Mouse (Mus musculus) neural tube, embryonic 12.5 days (tissue): ENCODE measurements around the gene Gnptg. TPM values are rescaled to one million over a fixed set of nuclear protein-coding genes. Genes with fewer than 3 reads are reported as not detected.
"Not testable (repeated sequence)": the region's sequence is repeated elsewhere in the genome, so short reads cannot be mapped to it uniquely, and the experiment has no call there.

Experiments
- ATAC-seq: fragments of 200-750 bp; cut with Nextera tagmentation; 2 replicates; pipeline ENCODE4 v1.8.0; 2017; ENCODE audit warnings: low read depth, mild to moderate bottlenecking, moderate TSS enrichment, moderate library complexity; ENCODE audit not compliant: low FRiP score
- H3K27ac ChIP-seq: fragments of 300-500 bp; sonication (generic); 2 replicates; pipeline ENCODE4 v1.5.1; 2016
- H3K27me3 ChIP-seq: fragments of 300-500 bp; sonication (generic); replicated peaks from 2 replicates; pipeline ENCODE4 v1.6.1; 2016; ENCODE audit warnings: mild to moderate bottlenecking
- H3K36me3 ChIP-seq: fragments of 300-500 bp; sonication (generic); 2 replicates; pipeline ENCODE4 v1.6.1; 2016; ENCODE audit warnings: mild to moderate bottlenecking
- H3K4me1 ChIP-seq: fragments of 300-500 bp; sonication (generic); 2 replicates; pipeline ENCODE4 v1.6.1; 2016
- H3K4me2 ChIP-seq: fragments of 300-500 bp; sonication (generic); replicated peaks from 2 replicates; pipeline ENCODE4 v1.6.1; 2016; ENCODE audit warnings: mild to moderate bottlenecking
- H3K4me3 ChIP-seq: fragments of 300-500 bp; sonication (generic); 2 replicates; pipeline ENCODE4 v1.5.1; 2016
- H3K9ac ChIP-seq: fragments of 300-500 bp; sonication (generic); 2 replicates; pipeline ENCODE4 v1.6.1; 2016; ENCODE audit warnings: mild to moderate bottlenecking
- H3K9me3 ChIP-seq: fragments of 300-500 bp; sonication (generic); 2 replicates; pipeline ENCODE4 v1.6.1; 2016; ENCODE audit warnings: mild to moderate bottlenecking
- WGBS: fragments of 180-500 bp; shearing (Covaris S2); methylation state at CpG from one replicate; pipeline ENCODE4 v1.1.7; 2016; 5-methylcytosine and 5-hydroxymethylcytosine counted together
- polyA plus RNA-seq: library from polyadenylated mRNA; unstranded; fragments of >200 nt; fragmentation: Nextera tagmentation; extraction: Ambion mirVana; gene quantifications from 2 replicates; pipeline ENCODE4 v1.2.1, GENCODE M21; 2016

The Gnptg gene
- polyA plus RNA-seq, 1 experiment from 2014 or later, result 71.3 TPM

- peaks cover 36% of the 10 kb centered on the region for H3K36me3 ChIP-seq
- H3K9me3 ChIP-seq, result no peaks in the 10 kb centered on the region
- H3K9ac ChIP-seq, result no peak overlapping the region
- H3K4me2 ChIP-seq, result no peak overlapping the region
- H3K27ac ChIP-seq, result no peak overlapping the region
- no peaks in the 10 kb centered on the region for H3K4me1 ChIP-seq
- H3K27me3 ChIP-seq, result no peaks in the 10 kb centered on the region
- no peak overlapping the region for H3K4me3 ChIP-seq
- 92% methylated on average over 3 of the region's 3 CpGs for WGBS
- no peak for ATAC-seq
These were observed 9.2 kb downstream of the Gnptg start for GRCm38 (mm10) chr17:25230700-25231099.

- 82% methylated on average over 17 of the region's 17 CpGs for WGBS
- H3K4me3 ChIP-seq, H3K4me2 ChIP-seq, H3K27me3 ChIP-seq, ATAC-seq, H3K9me3 ChIP-seq, H3K4me1 ChIP-seq, H3K27ac ChIP-seq, H3K9ac ChIP-seq: not testable (repeated sequence)
- H3K36me3 ChIP-seq, result peaks cover 31% of the 10 kb centered on the region
These were observed 9.8 kb downstream of the Gnptg start for GRCm38 (mm10) chr17:25230014-25230655.

- no peak overlapping the region for H3K9ac ChIP-seq
- H3K4me3 ChIP-seq, result no peak overlapping the region
- no peaks in the 10 kb centered on the region for H3K4me1 ChIP-seq
- H3K27ac ChIP-seq, result no peak overlapping the region
- 90% methylated on average over 5 of the region's 5 CpGs for WGBS
- no peak for ATAC-seq
- no peak overlapping the region for H3K4me2 ChIP-seq
- peaks cover 22% of the 10 kb centered on the region for H3K36me3 ChIP-seq
- no peaks in the 10 kb centered on the region for H3K27me3 ChIP-seq
- no peaks in the 10 kb centered on the region for H3K9me3 ChIP-seq
These were observed 11.9 kb downstream of the Gnptg start for GRCm38 (mm10) chr17:25227991-25228390.

DNA sequence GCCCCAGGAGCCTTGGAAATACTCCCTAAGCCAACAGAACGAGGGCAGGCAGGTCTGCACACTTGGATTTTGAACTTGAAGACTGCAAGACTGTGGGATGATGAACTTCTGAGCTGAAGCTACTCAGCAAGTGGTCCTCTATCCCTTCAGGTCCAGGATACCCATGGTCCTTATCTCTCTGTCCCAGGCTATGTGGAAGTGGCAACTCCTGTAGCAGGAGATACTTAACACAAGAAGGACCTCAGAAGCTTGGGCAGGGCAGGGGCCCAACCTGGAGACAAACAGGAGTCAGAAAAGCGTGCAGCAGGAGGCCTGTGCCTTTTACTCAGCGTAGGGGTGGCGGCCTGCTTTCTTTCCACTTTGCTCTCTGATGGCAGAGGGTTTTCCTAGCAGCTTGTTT, 14.3 kb downstream of the Gnptg start:
- WGBS, result 86% methylated on average over 4 of the region's 4 CpGs
- peaks cover 15% of the 10 kb centered on the region for H3K36me3 ChIP-seq
- no peaks in the 10 kb centered on the region for H3K9me3 ChIP-seq
- no peak overlapping the region for H3K4me2 ChIP-seq
- no peak overlapping the region for H3K27ac ChIP-seq
- no peak for ATAC-seq
- H3K27me3 ChIP-seq, result no peaks in the 10 kb centered on the region
- H3K4me1 ChIP-seq, result peaks cover 11% of the 10 kb centered on the region; the same call in 1 of the 2 replicates
- no peak overlapping the region for H3K9ac ChIP-seq
- H3K4me3 ChIP-seq, result no peak overlapping the region

DNA sequence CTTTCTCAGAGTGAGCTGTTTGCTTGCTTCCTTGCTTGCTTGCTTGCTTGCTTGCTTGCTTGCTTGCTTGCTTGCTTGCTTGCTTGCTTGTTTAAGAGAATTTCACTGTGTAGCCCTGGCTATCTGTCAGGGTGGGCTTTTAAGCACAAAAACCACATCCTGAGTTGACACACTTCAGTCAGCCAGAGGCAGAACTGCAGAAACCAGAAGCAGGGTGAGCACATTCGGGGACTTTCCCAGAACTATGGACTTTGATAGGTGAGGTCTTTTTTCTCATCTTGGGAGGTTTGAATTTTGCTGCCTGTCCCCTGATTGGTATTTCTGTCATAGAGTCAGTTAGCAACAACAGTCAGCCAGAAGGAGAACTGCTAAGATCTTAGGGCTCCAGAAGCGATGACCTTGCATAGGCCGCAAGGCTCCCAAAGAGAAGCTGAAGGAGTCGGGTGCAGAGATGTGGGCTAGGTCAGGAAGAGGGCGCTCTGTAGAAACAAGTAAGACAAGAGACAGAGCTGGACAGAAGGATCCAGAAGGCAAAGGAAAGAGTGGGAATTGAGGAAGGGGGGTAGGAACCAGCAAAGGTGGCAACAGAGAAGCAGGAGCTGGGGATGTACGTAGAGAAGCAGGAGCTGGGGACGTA, 15.2 kb downstream of the Gnptg start:
- H3K9me3 ChIP-seq, result no peaks in the 10 kb centered on the region
- ATAC-seq, result no peak
- 87% methylated on average over 7 of the region's 7 CpGs for WGBS
- peaks cover 11% of the 10 kb centered on the region; the same call in 1 of the 2 replicates for H3K4me1 ChIP-seq
- H3K27ac ChIP-seq, result no peak overlapping the region
- H3K4me3 ChIP-seq, result no peak overlapping the region
- H3K4me2 ChIP-seq, result no peak overlapping the region
- peaks cover 9% of the 10 kb centered on the region for H3K36me3 ChIP-seq
- no peaks in the 10 kb centered on the region for H3K27me3 ChIP-seq
- no peak overlapping the region for H3K9ac ChIP-seq

DNA sequence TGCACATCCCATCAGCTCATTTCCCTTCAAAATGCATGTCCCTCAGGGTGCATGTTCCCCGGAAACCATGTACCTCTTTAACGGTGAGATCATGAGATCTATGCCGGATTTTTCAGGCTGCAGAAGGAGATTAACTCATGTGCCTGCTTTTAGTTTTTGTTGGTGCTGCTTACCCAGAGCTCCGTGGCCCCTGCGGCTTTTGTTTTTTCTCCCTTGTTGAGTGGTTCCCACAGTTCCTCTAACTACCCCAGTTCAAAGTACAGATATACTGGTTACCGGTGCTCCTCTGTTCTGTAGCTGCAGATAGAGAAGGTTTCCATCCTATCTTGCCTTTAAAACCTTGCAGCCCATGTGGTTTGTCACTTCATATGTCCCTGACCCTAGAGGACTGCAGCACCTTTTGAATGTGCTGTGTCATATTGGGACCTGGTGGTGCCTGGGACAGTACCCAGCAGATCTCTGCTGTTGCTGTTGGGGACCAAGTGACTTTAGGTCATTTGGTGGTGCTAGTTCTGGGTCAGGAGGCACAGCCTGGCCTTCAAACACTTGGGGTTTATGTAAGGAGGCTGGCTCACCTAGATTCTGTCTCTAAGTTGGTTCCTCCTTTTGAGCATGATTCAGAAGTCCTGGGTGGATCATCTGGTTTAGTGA, 16.8 kb downstream of the Gnptg start:
- peak overlapping the region; percentile 56 for H3K4me2 ChIP-seq
- H3K9ac ChIP-seq, result no peak overlapping the region
- no peaks in the 10 kb centered on the region for H3K9me3 ChIP-seq
- H3K4me3 ChIP-seq, result no peak overlapping the region
- no peaks in the 10 kb centered on the region for H3K27me3 ChIP-seq
- H3K27ac ChIP-seq, result no peak overlapping the region
- WGBS, result 56% methylated on average over 6 of the region's 6 CpGs
- peaks cover 9% of the 10 kb centered on the region; the same call in 1 of the 2 replicates for H3K36me3 ChIP-seq
- peaks cover 11% of the 10 kb centered on the region; the same call in 1 of the 2 replicates for H3K4me1 ChIP-seq
- ATAC-seq, result no peak

GRCm38 (mm10) chr17:25222504-25222940, 17.4 kb downstream of the Gnptg start:
- not testable (repeated sequence) for H3K9me3 ChIP-seq, H3K27ac ChIP-seq, H3K9ac ChIP-seq, H3K36me3 ChIP-seq, H3K27me3 ChIP-seq
- H3K4me3 ChIP-seq, result peak overlapping the region; percentile 34
- H3K4me2 ChIP-seq, result peak overlapping the region; percentile 56
- WGBS, result 13% methylated on average over 19 of the region's 28 CpGs
- peaks cover 11% of the 10 kb centered on the region; the same call in 1 of the 2 replicates for H3K4me1 ChIP-seq
- ATAC-seq, result peak; percentile 88

GRCm38 (mm10) chr17:25221821-25222503, 18.0 kb downstream of the Gnptg start:
- peak; percentile 76 for ATAC-seq
- Histone ChIP-seq H3K4me3 (peak overlapping the region; percentile 34), H3K4me2 (peak overlapping the region; percentile 56), H3K9me3 (no peaks in the 10 kb centered on the region), H3K27me3 (no peaks in the 10 kb centered on the region), H3K27ac (no peak overlapping the region), H3K36me3 (peaks cover 9% of the 10 kb centered on the region; the same call in 1 of the 2 replicates), H3K4me1 (peaks cover 11% of the 10 kb centered on the region; the same call in 1 of the 2 replicates), H3K9ac (peak overlapping the region; percentile 23)
- WGBS, result 2% methylated on average over 27 of the region's 30 CpGs

GRCm38 (mm10) chr17:25220746-25221145, 19.2 kb downstream of the Gnptg start:
- H3K4me1 ChIP-seq, result peaks cover 11% of the 10 kb centered on the region; the same call in 1 of the 2 replicates
- H3K36me3 ChIP-seq, result peaks cover 11% of the 10 kb centered on the region; the same call in 1 of the 2 replicates
- ATAC-seq, result no peak
- no peak overlapping the region for H3K9ac ChIP-seq
- no peaks in the 10 kb centered on the region for H3K9me3 ChIP-seq
- no peak overlapping the region for H3K4me2 ChIP-seq
- no peaks in the 10 kb centered on the region for H3K27me3 ChIP-seq
- WGBS, result 89% methylated on average over 1 of the region's 1 CpGs
- H3K27ac ChIP-seq, result no peak overlapping the region
- H3K4me3 ChIP-seq, result no peak overlapping the region

DNA sequence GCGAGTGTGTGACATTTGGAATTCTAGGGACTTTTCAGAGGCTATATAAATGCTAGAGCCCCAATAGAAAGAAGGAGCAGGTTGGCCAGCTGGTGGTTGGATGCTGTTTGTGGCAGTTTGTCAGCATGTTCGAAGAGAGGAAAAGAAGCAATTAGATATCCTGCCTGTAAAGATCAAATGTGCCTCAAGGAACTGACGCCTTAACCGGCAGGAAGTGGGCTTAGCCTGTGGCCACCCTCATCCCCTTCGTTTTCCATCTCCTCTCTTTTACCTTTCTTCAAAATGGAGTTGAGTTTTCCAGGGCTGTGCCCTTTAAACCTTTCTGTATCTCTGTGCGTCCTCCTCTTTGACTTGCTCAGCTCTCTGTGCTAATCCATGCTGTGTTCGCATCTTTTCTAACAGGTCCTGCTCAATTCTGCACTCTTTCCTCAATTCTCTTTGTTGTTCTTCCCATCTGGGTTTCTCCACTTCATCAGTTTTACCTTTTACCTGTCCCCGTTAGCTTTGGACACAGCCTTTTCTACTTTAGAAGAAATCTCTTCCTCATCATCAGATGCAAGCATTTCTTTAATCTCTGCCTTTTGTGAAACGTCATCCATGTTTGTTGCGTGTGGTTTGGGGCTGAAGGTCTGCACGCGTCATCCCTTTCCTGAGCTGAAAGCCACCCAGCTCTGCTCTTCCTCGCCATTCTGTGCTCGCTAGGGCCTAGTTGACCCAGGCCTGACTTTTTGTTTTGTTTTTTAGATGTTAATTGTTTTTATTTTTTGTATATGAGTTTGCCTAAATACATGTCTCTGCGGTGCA, 20.2 kb downstream of the Gnptg start:
- Histone ChIP-seq H3K4me1 (peaks cover 11% of the 10 kb centered on the region; the same call in 1 of the 2 replicates), H3K27me3 (no peaks in the 10 kb centered on the region), H3K9ac (no peak overlapping the region), H3K4me2 (no peak overlapping the region), H3K4me3 (no peak overlapping the region), H3K9me3 (no peaks in the 10 kb centered on the region), H3K36me3 (peaks cover 21% of the 10 kb centered on the region), H3K27ac (no peak overlapping the region)
- WGBS, result 92% methylated on average over 15 of the region's 15 CpGs
- ATAC-seq, result no peak

DNA sequence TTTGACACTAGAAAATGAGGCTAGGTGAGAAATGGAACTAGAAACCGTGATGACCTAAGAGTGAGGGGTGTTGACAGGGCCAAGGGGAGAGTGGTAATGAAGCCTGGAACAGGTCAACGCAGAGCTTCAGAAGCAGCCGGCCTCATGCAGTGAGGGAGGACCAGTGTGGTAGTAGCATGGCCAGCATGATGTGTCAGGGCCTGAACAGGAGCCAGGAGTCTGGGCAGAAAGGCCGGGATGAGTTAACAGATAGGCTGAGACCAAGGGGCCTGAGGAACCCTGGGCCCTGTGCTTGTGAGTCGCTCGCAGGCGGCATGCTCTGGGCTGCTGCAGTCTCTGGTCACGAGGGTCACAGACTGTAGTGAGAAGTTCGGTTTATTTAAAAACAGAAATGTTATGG, 21.0 kb downstream of the Gnptg start:
- H3K4me2 ChIP-seq, result no peak overlapping the region
- H3K36me3 ChIP-seq, result peaks cover 28% of the 10 kb centered on the region
- H3K9me3 ChIP-seq, result no peaks in the 10 kb centered on the region
- H3K27ac ChIP-seq, result no peak overlapping the region
- no peak overlapping the region for H3K9ac ChIP-seq
- no peak for ATAC-seq
- H3K4me1 ChIP-seq, result peaks cover 11% of the 10 kb centered on the region; the same call in 1 of the 2 replicates
- 92% methylated on average over 9 of the region's 9 CpGs for WGBS
- no peak overlapping the region for H3K4me3 ChIP-seq
- H3K27me3 ChIP-seq, result no peaks in the 10 kb centered on the region
